Mouse (Mus musculus) liver, embryonic 14.5 days (tissue): ENCODE measurements around the gene Nuak1. TPM values are rescaled to one million over a fixed set of nuclear protein-coding genes. Genes with fewer than 3 reads are reported as not detected.

Source experiments
- ATAC-seq: fragments of 200-750 bp; cut with Nextera tagmentation; 2 replicates; pipeline ENCODE4 v1.8.0; 2017; ENCODE audit warnings: moderate number of reproducible peaks, mild to moderate bottlenecking, moderate library complexity; ENCODE audit not compliant: insufficient read depth
- DNase-seq, 3 experiments: peaks; one replicate each; pipeline ENCODE4 v3.0.0-alpha.2; 2012 to 2013; ENCODE audit warnings: low read depth in 3 of 3, low spot score in 3 of 3
- H3K27ac ChIP-seq: fragments of 300-500 bp; sonication (generic); 2 replicates; pipeline ENCODE4 v1.5.1; 2014; ENCODE audit warnings: moderate library complexity, mild to moderate bottlenecking, control low read depth, inconsistent platforms
- H3K27me3 ChIP-seq: fragments of 300-500 bp; sonication (generic); 2 replicates; pipeline ENCODE4 v1.6.1; 2014; ENCODE audit warnings: mild to moderate bottlenecking, low read length, moderate library complexity; ENCODE audit not compliant: control insufficient read depth, insufficient read depth
- H3K36me3 ChIP-seq: fragments of 300-500 bp; sonication (generic); replicated peaks from 2 replicates; pipeline ENCODE4 v1.6.1; 2014; ENCODE audit warnings: low read depth; ENCODE audit not compliant: control insufficient read depth, insufficient read depth
- H3K4me1 ChIP-seq, 2 experiments: fragments of 200-500 bp in 1 of 2; fragments of 300-500 bp in 1 of 2; sonication (generic) in 1 of 2; replicated peaks; 2 replicates each; pipeline ENCODE4 v1.6.1; 2012 to 2014; ENCODE audit warnings: antibody characterized with exemption in 1 of 2, inconsistent platforms in 1 of 2, low read length in 1 of 2; ENCODE audit not compliant: control insufficient read depth in 2 of 2, insufficient read depth in 2 of 2
- H3K4me2 ChIP-seq: fragments of 300-500 bp; sonication (generic); 2 replicates; pipeline ENCODE4 v1.6.1; 2014; ENCODE audit warnings: low read depth, mild to moderate bottlenecking, control low read depth, moderate library complexity
- H3K4me3 ChIP-seq, 2 experiments: fragments of 200-500 bp in 1 of 2; fragments of 300-500 bp in 1 of 2; sonication (generic) in 1 of 2; 2 replicates each; pipeline ENCODE4 v1.5.1; 2012 to 2014; ENCODE audit warnings: low read depth in 2 of 2, low read length in 2 of 2, mild to moderate bottlenecking in 2 of 2, control low read depth in 1 of 2, inconsistent platforms in 1 of 2, moderate library complexity in 1 of 2; ENCODE audit not compliant: insufficient read depth in 1 of 2
- H3K9ac ChIP-seq: fragments of 300-500 bp; sonication (generic); replicated peaks from 2 replicates; pipeline ENCODE4 v1.6.1; 2014; ENCODE audit warnings: mild to moderate bottlenecking, control low read depth, moderate library complexity
- H3K9me3 ChIP-seq: fragments of 300-500 bp; sonication (generic); 2 replicates; pipeline ENCODE4 v1.6.1; 2016; ENCODE audit warnings: low read length, mixed read lengths; ENCODE audit not compliant: control insufficient read depth
- CTCF ChIP-seq: IDR thresholded peaks from 2 replicates; pipeline ENCODE4 v1.5.1; 2016; ENCODE audit warnings: antibody characterized with exemption, low read depth, control low read depth
- EP300 ChIP-seq: IDR thresholded peaks from 2 replicates; pipeline ENCODE4 v1.6.1; 2016; ENCODE audit warnings: antibody characterized with exemption, low read depth
- WGBS: fragments of 180-500 bp; shearing (Covaris S2); extraction: QIAGEN DNeasy Blood & Tissue Kit; methylation state at CpG from one replicate; pipeline ENCODE4 v1.1.7; 2014; ENCODE audit not compliant: insufficient replicate concordance; 5-methylcytosine and 5-hydroxymethylcytosine counted together
- polyA plus RNA-seq, 2 experiments: library from polyadenylated mRNA; depleted of rRNA in 1 of 2; stranded (reverse) in 1 of 2; unstranded in 1 of 2; fragments of >200 nt; fragmentation: Nextera tagmentation in 1 of 2; extraction: Ambion mirVana in 1 of 2; gene quantifications; 2 replicates each; pipeline versions ENCODE4 v1.2.1 to v1.2.3; 2012 to 2014

The Nuak1 gene
- polyA plus RNA-seq, 2 experiments = 0.03 to 0.42 TPM

GRCm38 (mm10) chr10:84335441-84335840, 105.0 kb downstream of the Nuak1 start:
- H3K4me3 ChIP-seq = no peak overlapping the region
- no peak overlapping the region for H3K4me2 ChIP-seq
- no peak for TF ChIP-seq CTCF
- TF ChIP-seq EP300 = no peak
- no peaks in the 10 kb centered on the region for H3K27me3 ChIP-seq
- H3K4me1 ChIP-seq = no peaks in the 10 kb centered on the region
- 59% methylated on average over 4 of the region's 4 CpGs for WGBS
- no peak for ATAC-seq
- DNase-seq = no peak
- H3K9ac ChIP-seq = no peak overlapping the region
- H3K36me3 ChIP-seq = no peaks in the 10 kb centered on the region
- H3K27ac ChIP-seq = no peak overlapping the region
- no peaks in the 10 kb centered on the region for H3K9me3 ChIP-seq

GRCm38 (mm10) chr10:84329822-84330221, 110.6 kb downstream of the Nuak1 start:
- no peak for ATAC-seq
- TF ChIP-seq CTCF (no peak), EP300 (no peak)
- no peak for DNase-seq
- Histone ChIP-seq H3K9ac (no peak overlapping the region), H3K27ac (no peak overlapping the region), H3K27me3 (no peaks in the 10 kb centered on the region), H3K4me1 (no peaks in the 10 kb centered on the region), H3K4me3 (no peak overlapping the region), H3K9me3 (no peaks in the 10 kb centered on the region), H3K4me2 (no peak overlapping the region), H3K36me3 (no peaks in the 10 kb centered on the region)
- 59% methylated on average over 7 of the region's 7 CpGs for WGBS

GRCm38 (mm10) chr10:84329336-84329735, 111.1 kb downstream of the Nuak1 start:
- Histone ChIP-seq H3K9me3 (no peaks in the 10 kb centered on the region), H3K4me1 (no peaks in the 10 kb centered on the region), H3K4me2 (no peak overlapping the region), H3K4me3 (no peak overlapping the region), H3K9ac (no peak overlapping the region), H3K27ac (no peak overlapping the region), H3K36me3 (no peaks in the 10 kb centered on the region), H3K27me3 (no peaks in the 10 kb centered on the region)
- 59% methylated on average over 5 of the region's 5 CpGs for WGBS
- DNase-seq (no peak), ATAC-seq (no peak)
- no peak for TF ChIP-seq EP300
- no peak for TF ChIP-seq CTCF

- no peak overlapping the region for H3K27ac ChIP-seq
- H3K4me2 ChIP-seq = no peak overlapping the region
- H3K9ac ChIP-seq = no peak overlapping the region
- no peak for DNase-seq
- no peaks in the 10 kb centered on the region for H3K4me1 ChIP-seq
- H3K27me3 ChIP-seq = no peaks in the 10 kb centered on the region
- no peaks in the 10 kb centered on the region for H3K9me3 ChIP-seq
- no peak overlapping the region for H3K4me3 ChIP-seq
- WGBS = 53% methylated on average over 6 of the region's 6 CpGs
- no peaks in the 10 kb centered on the region for H3K36me3 ChIP-seq
- TF ChIP-seq CTCF = no peak
- no peak for TF ChIP-seq EP300
- ATAC-seq = no peak
Measured at GRCm38 (mm10) chr10:84324018-84324417, 116.4 kb downstream of the Nuak1 start.

Other genes starting within 250 kb of the Nuak1 start
- gene Ckap4, start 93.5 kb upstream of the Nuak1 start, polyA plus RNA-seq (2012; rRNA removed) = 3.5 and 5.8 TPM in 2 replicates
- 8.2 and 8.6 TPM in 2 replicates for gene Ckap4, start 93.5 kb upstream of the Nuak1 start, polyA plus RNA-seq (2014; fragmentation: Nextera tagmentation; extraction: Ambion mirVana)
- gene Tcp11l2, start 136.0 kb upstream of the Nuak1 start, polyA plus RNA-seq (2012; rRNA removed) = 28.8 and 31.4 TPM in 2 replicates
- gene Tcp11l2, start 136.0 kb upstream of the Nuak1 start, polyA plus RNA-seq (2014; fragmentation: Nextera tagmentation; extraction: Ambion mirVana) = 38.1 and 44.2 TPM in 2 replicates
- 2.2 and 3.7 TPM in 2 replicates for gene Polr3b, start 181.7 kb upstream of the Nuak1 start, polyA plus RNA-seq (2012; rRNA removed)
- 5.8 and 6.5 TPM in 2 replicates for gene Polr3b, start 181.7 kb upstream of the Nuak1 start, polyA plus RNA-seq (2014; fragmentation: Nextera tagmentation; extraction: Ambion mirVana)